Mouse (Mus musculus) midbrain, embryonic 16.5 days (tissue): ENCODE measurements around the gene Spata5. TPM values are rescaled to one million over a fixed set of nuclear protein-coding genes. Genes with fewer than 3 reads are reported as not detected.

ENCODE experiments used
- polyA plus RNA-seq: library from polyadenylated mRNA; unstranded; fragments of >200 nt; fragmentation: Nextera tagmentation; extraction: Ambion mirVana; gene quantifications from 2 replicates; pipeline ENCODE4 v1.2.1, GENCODE M21; 2015

Spata5 gene
- polyA plus RNA-seq, 1 experiment from 2014 or later: 30.3 TPM

Other genes with a start within 250 kb of the Spata5 start
- not detected in 2 replicates for gene Il21, start 187.3 kb upstream of the Spata5 start, polyA plus RNA-seq
- gene Bbs12, start 107.3 kb upstream of the Spata5 start, polyA plus RNA-seq: 4.1 and 4.8 TPM in 2 replicates
- gene Cetn4, start 107.2 kb upstream of the Spata5 start, polyA plus RNA-seq: 2.3 and 4.0 TPM in 2 replicates
- 0.44 and 0.55 TPM in 2 replicates for gene Fgf2, start 71.5 kb upstream of the Spata5 start, polyA plus RNA-seq
- 7.5 and 7.9 TPM in 2 replicates for gene Nudt6, start 315 bp downstream of the Spata5 start, polyA plus RNA-seq
- 6.5 and 8.8 TPM in 2 replicates for gene Spry1, start 220.1 kb downstream of the Spata5 start, polyA plus RNA-seq